Mouse (Mus musculus) forebrain, embryonic 14.5 days (tissue): Measurements from ENCODE around the gene Nup107. TPM values are rescaled to one million over a fixed set of nuclear protein-coding genes. Genes with fewer than 3 reads are reported as not detected.

Experiments used
- ATAC-seq: fragments of 200-750 bp; cut with Nextera tagmentation; 2 replicates; pipeline ENCODE4 v1.8.0; 2017; ENCODE audit warnings: mild to moderate bottlenecking, moderate library complexity
- DNase-seq: peaks from one replicate; pipeline ENCODE4 v3.0.0-alpha.2; 2015; ENCODE audit warnings: low spot score
- H3K27ac ChIP-seq: fragments of 300-500 bp; sonication (generic); 2 replicates; pipeline ENCODE4 v1.5.1; 2014; ENCODE audit warnings: low read depth, mild to moderate bottlenecking, control low read depth, low read length, moderate library complexity
- H3K27me3 ChIP-seq: fragments of 300-500 bp; sonication (generic); replicated peaks from 2 replicates; pipeline ENCODE4 v1.6.1; 2014; ENCODE audit warnings: low read length, control low read depth, mixed read lengths; ENCODE audit not compliant: control insufficient read depth, insufficient read depth
- H3K36me3 ChIP-seq: fragments of 300-500 bp; sonication (generic); 2 replicates; pipeline ENCODE4 v1.6.1; 2014; ENCODE audit warnings: low read length, control low read depth; ENCODE audit not compliant: control insufficient read depth, insufficient read depth
- H3K4me1 ChIP-seq: fragments of 300-500 bp; sonication (generic); 2 replicates; pipeline ENCODE4 v1.6.1; 2014; ENCODE audit warnings: antibody characterized with exemption, low read length, control low read depth; ENCODE audit not compliant: control insufficient read depth, insufficient read depth
- H3K4me2 ChIP-seq: fragments of 300-500 bp; sonication (generic); 2 replicates; pipeline ENCODE4 v1.6.1; 2014; ENCODE audit warnings: mild to moderate bottlenecking, control low read depth, low read length
- H3K4me3 ChIP-seq: fragments of 300-500 bp; sonication (generic); 2 replicates; pipeline ENCODE4 v1.5.1; 2014; ENCODE audit warnings: low read depth, low read length, control low read depth
- H3K9ac ChIP-seq: fragments of 300-500 bp; sonication (generic); 2 replicates; pipeline ENCODE4 v1.6.1; 2014; ENCODE audit warnings: mild to moderate bottlenecking, low read length, control low read depth, moderate library complexity
- H3K9me3 ChIP-seq: fragments of 300-500 bp; sonication (generic); replicated peaks from 2 replicates; pipeline ENCODE4 v1.6.1; 2016; ENCODE audit warnings: low read length, control low read depth, mixed read lengths; ENCODE audit not compliant: control insufficient read depth
- WGBS: fragments of 180-500 bp; shearing (Covaris S2); extraction: QIAGEN DNeasy Blood & Tissue Kit; methylation state at CpG from one replicate; pipeline ENCODE4 v1.1.7; 2014; 5-methylcytosine and 5-hydroxymethylcytosine counted together
- polyA plus RNA-seq: library from polyadenylated mRNA; unstranded; fragments of >200 nt; fragmentation: Nextera tagmentation; extraction: Ambion mirVana; gene quantifications from 2 replicates; pipeline ENCODE4 v1.2.1, GENCODE M21; 2014

Gene Nup107
- 61.1 and 68.7 TPM in 2 replicates for polyA plus RNA-seq

GRCm38 (mm10) chr10:117792141-117793091 lies at the start of gene Nup107:
TSS of gene Nup107 (minus strand) at chr10:117792705.
- under 1% methylated on average over 74 of the region's 75 CpGs for WGBS

GRCm38 (mm10) chr10:117841765-117842164 lies 49.3 kb upstream of the Nup107 start:
- no peak for ATAC-seq
- Histone ChIP-seq H3K27ac (no peak overlapping the region), H3K36me3 (no peaks in the 10 kb centered on the region), H3K9me3 (no peaks in the 10 kb centered on the region), H3K4me1 (peaks cover 16% of the 10 kb centered on the region), H3K4me2 (no peak overlapping the region), H3K9ac (no peak overlapping the region), H3K4me3 (no peak overlapping the region), H3K27me3 (no peaks in the 10 kb centered on the region)
- DNase-seq = no peak
- 95% methylated on average over 1 of the region's 1 CpGs for WGBS

More at GRCm38 (mm10) chr10:117792141-117793091, at the start of gene Nup107:
- peak; percentile 97 for ATAC-seq
- Histone ChIP-seq H3K9ac (peak within 1 kb of the TSS; percentile 75), H3K27me3 (no peaks in the 10 kb centered on the region), H3K9me3 (no peaks in the 10 kb centered on the region), H3K27ac (peak within 1 kb of the TSS; percentile 15; the same call in 1 of the 2 replicates), H3K36me3 (peaks cover 7% of the 10 kb centered on the region; the same call in 1 of the 2 replicates), H3K4me1 (peaks cover 10% of the 10 kb centered on the region), H3K4me3 (peak within 1 kb of the TSS; percentile 90), H3K4me2 (peak within 1 kb of the TSS; percentile 90)
- peak; percentile 99 for DNase-seq

GRCm38 (mm10) chr10:117840431-117840995 lies 48.0 kb upstream of the Nup107 start:
- Histone ChIP-seq H3K36me3 (no peaks in the 10 kb centered on the region), H3K9me3 (no peaks in the 10 kb centered on the region), H3K27me3 (no peaks in the 10 kb centered on the region), H3K4me3 (no peak overlapping the region), H3K27ac (no peak overlapping the region), H3K4me1 (peaks cover 13% of the 10 kb centered on the region), H3K4me2 (no peak overlapping the region), H3K9ac (no peak overlapping the region)
- no peak for DNase-seq
- no peak for ATAC-seq
- WGBS = 91% methylated on average over 5 of the region's 5 CpGs

- Histone ChIP-seq H3K27me3 (no peaks in the 10 kb centered on the region), H3K9ac (no peak overlapping the region), H3K27ac (no peak overlapping the region), H3K9me3 (no peaks in the 10 kb centered on the region), H3K4me2 (no peak overlapping the region), H3K4me3 (no peak overlapping the region), H3K4me1 (peaks cover 13% of the 10 kb centered on the region), H3K36me3 (no peaks in the 10 kb centered on the region)
- ATAC-seq (no peak), DNase-seq (no peak)
- WGBS = 98% methylated on average over 3 of the region's 3 CpGs
Observed at GRCm38 (mm10) chr10:117839737-117840136, 47.2 kb upstream of the Nup107 start.

- peaks cover 5% of the 10 kb centered on the region for H3K4me1 ChIP-seq
- no peak overlapping the region for H3K27ac ChIP-seq
- no peaks in the 10 kb centered on the region for H3K9me3 ChIP-seq
- no peaks in the 10 kb centered on the region for H3K36me3 ChIP-seq
- 88% methylated on average over 3 of the region's 3 CpGs for WGBS
- no peaks in the 10 kb centered on the region for H3K27me3 ChIP-seq
- no peak overlapping the region for H3K4me2 ChIP-seq
- no peak for ATAC-seq
- H3K9ac ChIP-seq = no peak overlapping the region
- no peak overlapping the region for H3K4me3 ChIP-seq
- no peak for DNase-seq
Observed at GRCm38 (mm10) chr10:117838924-117839323, 46.4 kb upstream of the Nup107 start.

GRCm38 (mm10) chr10:117836354-117836753 lies 43.8 kb upstream of the Nup107 start:
- Histone ChIP-seq H3K27ac (no peak overlapping the region), H3K9ac (no peak overlapping the region), H3K4me1 (no peaks in the 10 kb centered on the region), H3K36me3 (no peaks in the 10 kb centered on the region), H3K27me3 (no peaks in the 10 kb centered on the region), H3K9me3 (no peaks in the 10 kb centered on the region), H3K4me3 (no peak overlapping the region), H3K4me2 (no peak overlapping the region)
- 91% methylated on average over 2 of the region's 2 CpGs for WGBS
- DNase-seq (no peak), ATAC-seq (no peak)

- WGBS = 73% methylated on average over 5 of the region's 5 CpGs
- ATAC-seq (no peak), DNase-seq (no peak)
- Histone ChIP-seq H3K27me3 (no peaks in the 10 kb centered on the region), H3K9me3 (no peaks in the 10 kb centered on the region), H3K36me3 (no peaks in the 10 kb centered on the region), H3K27ac (no peak overlapping the region), H3K4me1 (no peaks in the 10 kb centered on the region), H3K4me3 (no peak overlapping the region), H3K4me2 (no peak overlapping the region), H3K9ac (no peak overlapping the region)
Observed at GRCm38 (mm10) chr10:117835453-117835852, 42.9 kb upstream of the Nup107 start.

GRCm38 (mm10) chr10:117830797-117831196 lies 38.3 kb upstream of the Nup107 start:
- Histone ChIP-seq H3K4me1 (no peaks in the 10 kb centered on the region), H3K4me2 (no peak overlapping the region), H3K27me3 (no peaks in the 10 kb centered on the region), H3K9ac (no peak overlapping the region), H3K27ac (no peak overlapping the region), H3K4me3 (no peak overlapping the region), H3K9me3 (no peaks in the 10 kb centered on the region), H3K36me3 (no peaks in the 10 kb centered on the region)
- WGBS = 91% methylated on average over 3 of the region's 3 CpGs
- DNase-seq = no peak
- no peak for ATAC-seq
